Mouse (Mus musculus): ENCODE measurements around the gene Dynlt1b. TPM values are rescaled to one million over a fixed set of nuclear protein-coding genes. Genes with fewer than 3 reads are reported as not detected.
"Not testable (repeated sequence)": the region's sequence is repeated elsewhere in the genome, so short reads cannot be mapped to it uniquely, and the experiment has no call there.

The Dynlt1b gene
- polyA plus RNA-seq, 1 experiment from 2014 or later, result 838 TPM

GRCm38 (mm10) chr17:6482248-6482647 lies 52.3 kb downstream of the Dynlt1b start:
- H3K4me2 ChIP-seq (replicated peaks; ENCODE audit: low read depth, low read length); H3K9me3 ChIP-seq (ENCODE audit: control insufficient read depth, low read length); DNase-seq (ENCODE audit: low spot score); H3K4me1 ChIP-seq (replicated peaks; ENCODE audit: control insufficient read depth, insufficient read depth, low read length); ATAC-seq (ENCODE audit: low FRiP score); H3K36me3 ChIP-seq (ENCODE audit: control insufficient read depth, insufficient read depth, low read length); H3K27me3 ChIP-seq (ENCODE audit: control insufficient read depth, insufficient read depth, low read length); H3K9ac ChIP-seq (ENCODE audit: low read depth, low read length); H3K4me3 ChIP-seq (ENCODE audit: low read depth, low read length); H3K27ac ChIP-seq (ENCODE audit: low read depth, low read length): not testable (repeated sequence)
- 86% methylated on average over 7 of the region's 8 CpGs for WGBS

Other genes with a start within 250 kb of the Dynlt1b start
- 24.2 and 27.1 TPM in 2 replicates for gene Tmem181a, start 173.3 kb upstream of the Dynlt1b start, polyA plus RNA-seq (2014; fragmentation: Nextera tagmentation; extraction: Ambion mirVana)
- gene Dynlt1a, start 112.6 kb upstream of the Dynlt1b start, polyA plus RNA-seq (2014; fragmentation: Nextera tagmentation; extraction: Ambion mirVana), result 37.0 and 41.8 TPM in 2 replicates
- gene Dynlt1c, start 171.6 kb downstream of the Dynlt1b start, polyA plus RNA-seq (2014; fragmentation: Nextera tagmentation; extraction: Ambion mirVana), result 30.7 and 41.5 TPM in 2 replicates
- gene Dynlt1f, start 225.8 kb downstream of the Dynlt1b start, polyA plus RNA-seq (2014; fragmentation: Nextera tagmentation; extraction: Ambion mirVana), result 323 and 333 TPM in 2 replicates
- 0.15 and 0.64 TPM in 2 replicates for gene Sytl3, start 229.0 kb downstream of the Dynlt1b start, polyA plus RNA-seq (2014; fragmentation: Nextera tagmentation; extraction: Ambion mirVana)